Mouse (Mus musculus) heart, embryonic 16.5 days (tissue): Measurements from ENCODE around the gene Dnm3. TPM values are rescaled to one million over a fixed set of nuclear protein-coding genes. Genes with fewer than 3 reads are reported as not detected.
A peak's percentile ranks its signal among the peaks of the same experiment; 100 is the strongest.

Experiments
- ATAC-seq: fragments of 200-750 bp; cut with Nextera tagmentation; replicated peaks from 2 replicates; pipeline ENCODE4 v1.8.0; 2017; ENCODE audit warnings: moderate number of reproducible peaks; ENCODE audit not compliant: insufficient read depth, low FRiP score; ENCODE audit errors: extremely low read depth
- H3K27ac ChIP-seq: fragments of 300-500 bp; sonication (generic); 2 replicates; pipeline ENCODE4 v1.5.1; 2014; ENCODE audit warnings: mild to moderate bottlenecking, low read length, control low read depth, moderate library complexity
- H3K27me3 ChIP-seq: fragments of 300-500 bp; sonication (generic); 2 replicates; pipeline ENCODE4 v1.6.1; 2014; ENCODE audit warnings: low read length, mixed read lengths; ENCODE audit not compliant: control insufficient read depth, insufficient read depth
- H3K36me3 ChIP-seq: fragments of 300-500 bp; sonication (generic); 2 replicates; pipeline ENCODE4 v1.6.1; 2014; ENCODE audit not compliant: control insufficient read depth, insufficient read depth
- H3K4me1 ChIP-seq: fragments of 300-500 bp; sonication (generic); 2 replicates; pipeline ENCODE4 v1.6.1; 2014; ENCODE audit warnings: low read length, mixed read lengths; ENCODE audit not compliant: control insufficient read depth, insufficient read depth
- H3K4me2 ChIP-seq: fragments of 300-500 bp; sonication (generic); 2 replicates; pipeline ENCODE4 v1.6.1; 2014; ENCODE audit warnings: low read depth, mild to moderate bottlenecking, control low read depth, low read length
- H3K4me3 ChIP-seq: fragments of 300-500 bp; sonication (generic); 2 replicates; pipeline ENCODE4 v1.5.1; 2014; ENCODE audit warnings: mild to moderate bottlenecking, control low read depth, low read length
- H3K9ac ChIP-seq: fragments of 300-500 bp; sonication (generic); 2 replicates; pipeline ENCODE4 v1.6.1; 2014; ENCODE audit warnings: low read length, control low read depth
- H3K9me3 ChIP-seq: fragments of 300-500 bp; sonication (generic); replicated peaks from 2 replicates; pipeline ENCODE4 v1.6.1; 2016; ENCODE audit warnings: low read length; ENCODE audit not compliant: control insufficient read depth
- WGBS: fragments of 180-500 bp; shearing (Covaris S2); extraction: QIAGEN DNeasy Blood & Tissue Kit; methylation state at CpG from one replicate; pipeline ENCODE4 v1.1.7; 2014; 5-methylcytosine and 5-hydroxymethylcytosine counted together
- polyA plus RNA-seq: library from polyadenylated mRNA; unstranded; fragments of >200 nt; fragmentation: Nextera tagmentation; extraction: Ambion mirVana; gene quantifications from 2 replicates; pipeline ENCODE4 v1.2.1, GENCODE M21; 2015

Gene Dnm3
- polyA plus RNA-seq, 1 experiment from 2014 or later = 2.0 TPM

- WGBS = 50% methylated on average over 15 of the region's 15 CpGs
- peak; percentile 86 for ATAC-seq
- peak overlapping the region; percentile 69 for H3K9ac ChIP-seq
- peak overlapping the region; percentile 88 for H3K27ac ChIP-seq
- no peaks in the 10 kb centered on the region for H3K36me3 ChIP-seq
- H3K4me2 ChIP-seq = peak overlapping the region; percentile 35
- no peaks in the 10 kb centered on the region for H3K27me3 ChIP-seq
- no peaks in the 10 kb centered on the region for H3K9me3 ChIP-seq
- H3K4me3 ChIP-seq = peak overlapping the region; percentile 48
- H3K4me1 ChIP-seq = peaks cover 11% of the 10 kb centered on the region
Measured at GRCm38 (mm10) chr1:162217340-162217974, 260.4 kb downstream of the Dnm3 start.

GRCm38 (mm10) chr1:162216656-162217055 lies 261.2 kb downstream of the Dnm3 start:
- ATAC-seq = peak; percentile 57
- H3K36me3 ChIP-seq = no peaks in the 10 kb centered on the region
- peaks cover 11% of the 10 kb centered on the region for H3K4me1 ChIP-seq
- H3K9ac ChIP-seq = no peak overlapping the region
- H3K4me2 ChIP-seq = peak overlapping the region; percentile 14
- H3K9me3 ChIP-seq = no peaks in the 10 kb centered on the region
- H3K27me3 ChIP-seq = no peaks in the 10 kb centered on the region
- peak overlapping the region; percentile 70 for H3K27ac ChIP-seq
- 37% methylated on average over 4 of the region's 4 CpGs for WGBS
- no peak overlapping the region for H3K4me3 ChIP-seq

DNA sequence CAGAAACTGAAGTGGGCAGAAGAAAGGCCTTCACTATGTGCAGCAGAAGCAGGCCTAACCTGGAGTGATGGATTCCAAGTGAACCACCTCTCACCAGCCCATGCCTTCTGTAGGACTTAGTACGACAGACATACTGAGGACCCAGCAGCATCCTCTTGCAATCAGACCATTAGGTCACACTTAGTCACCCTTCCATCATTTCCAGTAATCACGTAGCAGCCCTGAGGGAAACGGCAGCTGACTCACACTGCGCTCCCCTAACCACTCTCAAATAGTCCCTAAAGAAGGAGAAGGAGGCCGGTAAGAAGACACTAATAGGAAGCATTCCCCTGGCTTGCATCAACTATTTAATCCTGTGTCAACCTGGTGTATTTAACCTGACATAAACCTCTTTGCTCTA lies 262.1 kb downstream of the Dnm3 start:
- peak overlapping the region; percentile 53 for H3K27ac ChIP-seq
- no peak overlapping the region for H3K9ac ChIP-seq
- no peak overlapping the region for H3K4me2 ChIP-seq
- H3K4me1 ChIP-seq = peaks cover 11% of the 10 kb centered on the region
- no peaks in the 10 kb centered on the region for H3K36me3 ChIP-seq
- H3K27me3 ChIP-seq = no peaks in the 10 kb centered on the region
- H3K9me3 ChIP-seq = no peaks in the 10 kb centered on the region
- 59% methylated on average over 5 of the region's 5 CpGs for WGBS
- H3K4me3 ChIP-seq = no peak overlapping the region
- no peak for ATAC-seq

GRCm38 (mm10) chr1:162213066-162213465 lies 264.8 kb downstream of the Dnm3 start:
- WGBS = 86% methylated on average over 8 of the region's 8 CpGs
- H3K9me3 ChIP-seq = no peaks in the 10 kb centered on the region
- no peak overlapping the region for H3K4me3 ChIP-seq
- no peak overlapping the region for H3K9ac ChIP-seq
- H3K36me3 ChIP-seq = no peaks in the 10 kb centered on the region
- H3K27ac ChIP-seq = no peak overlapping the region
- no peak for ATAC-seq
- H3K27me3 ChIP-seq = no peaks in the 10 kb centered on the region
- no peak overlapping the region for H3K4me2 ChIP-seq
- H3K4me1 ChIP-seq = peaks cover 20% of the 10 kb centered on the region

DNA sequence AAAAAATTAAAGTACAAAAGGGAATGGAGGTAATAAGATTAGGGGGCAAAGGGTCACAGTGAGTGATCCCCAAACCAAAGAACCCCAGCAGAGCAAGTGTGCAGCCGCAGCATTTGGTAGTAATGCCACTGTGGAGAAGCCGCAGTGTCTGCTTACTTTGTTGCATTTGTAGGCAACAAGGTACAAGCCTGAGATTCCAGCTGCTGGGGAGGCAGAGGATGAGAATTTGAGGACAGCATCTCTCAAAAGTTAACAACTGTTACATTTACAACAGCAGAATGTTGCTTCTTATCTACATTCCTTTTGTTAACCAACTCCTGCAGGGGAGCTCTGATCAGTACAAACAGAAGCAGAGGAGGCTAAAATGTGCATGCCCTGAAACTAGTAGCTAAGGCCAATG lies 267.3 kb downstream of the Dnm3 start:
- Histone ChIP-seq H3K27me3 (no peaks in the 10 kb centered on the region), H3K4me2 (no peak overlapping the region), H3K9ac (no peak overlapping the region), H3K36me3 (no peaks in the 10 kb centered on the region), H3K9me3 (no peaks in the 10 kb centered on the region), H3K4me1 (peaks cover 17% of the 10 kb centered on the region), H3K4me3 (no peak overlapping the region), H3K27ac (no peak overlapping the region)
- ATAC-seq = no peak
- 57% methylated on average over 2 of the region's 2 CpGs for whole genome bisulfite sequencing

DNA sequence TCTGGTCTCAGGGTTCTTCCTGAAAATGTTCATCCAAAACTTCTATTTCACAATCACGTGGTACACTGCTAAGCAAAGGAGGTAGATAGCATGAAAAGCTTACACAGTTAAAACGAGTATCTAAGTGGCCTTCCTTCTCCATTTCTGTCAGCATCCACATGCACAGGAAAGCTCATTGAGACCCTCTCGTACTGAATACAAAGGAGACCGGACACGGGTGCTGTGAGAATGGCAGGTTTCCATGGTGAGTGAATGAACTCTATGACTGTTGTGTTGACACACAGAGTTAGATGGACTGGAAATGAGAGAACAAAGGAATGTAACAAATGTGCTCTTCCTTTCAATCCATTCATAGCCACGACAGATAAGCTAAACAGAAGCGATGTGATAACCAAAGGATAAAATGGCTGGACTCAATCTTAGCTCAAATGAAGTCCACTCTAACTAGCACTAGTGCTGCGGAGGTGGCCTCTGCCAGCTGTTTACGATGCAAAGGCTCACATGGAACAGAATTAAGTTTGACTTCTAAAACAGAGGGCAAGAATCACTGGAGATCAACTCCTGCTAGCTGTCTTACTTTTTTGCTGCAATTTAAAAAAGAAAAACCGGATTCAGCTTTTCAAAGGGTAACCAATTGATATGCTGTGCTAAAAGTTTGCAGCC lies 268.2 kb downstream of the Dnm3 start:
- Histone ChIP-seq H3K4me1 (peaks cover 17% of the 10 kb centered on the region), H3K36me3 (no peaks in the 10 kb centered on the region), H3K4me2 (no peak overlapping the region), H3K9ac (0 out of 2 replicates have a peak overlapping the region, but pooled peaks have one; percentile 15), H3K9me3 (no peaks in the 10 kb centered on the region), H3K4me3 (no peak overlapping the region), H3K27me3 (no peaks in the 10 kb centered on the region), H3K27ac (peak overlapping the region; percentile 43; the same call in 1 of the 2 replicates)
- 49% methylated on average over 10 of the region's 10 CpGs for WGBS
- ATAC-seq = no peak

DNA sequence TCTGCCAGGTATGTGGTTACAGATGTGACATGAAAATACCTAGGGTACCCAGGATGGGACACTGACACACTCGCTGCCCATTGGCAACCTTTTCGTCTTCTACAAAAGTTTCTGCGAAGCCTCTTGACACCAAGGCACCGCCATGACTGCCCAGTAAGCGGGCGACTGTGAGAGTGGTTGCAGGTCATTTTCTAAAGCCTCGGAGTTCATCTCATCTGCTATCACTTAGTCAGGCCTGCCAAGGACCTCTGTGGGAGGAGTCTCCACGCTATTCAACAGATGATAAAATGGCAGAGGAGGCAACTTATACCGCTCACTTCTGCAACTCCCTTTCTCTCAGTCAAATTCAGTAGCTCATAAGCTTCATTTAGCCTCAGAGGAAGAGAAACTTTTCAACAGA lies 268.8 kb downstream of the Dnm3 start:
- Histone ChIP-seq H3K4me2 (no peak overlapping the region), H3K9ac (no peak overlapping the region)
- 74% methylated on average over 9 of the region's 9 CpGs for WGBS

DNA sequence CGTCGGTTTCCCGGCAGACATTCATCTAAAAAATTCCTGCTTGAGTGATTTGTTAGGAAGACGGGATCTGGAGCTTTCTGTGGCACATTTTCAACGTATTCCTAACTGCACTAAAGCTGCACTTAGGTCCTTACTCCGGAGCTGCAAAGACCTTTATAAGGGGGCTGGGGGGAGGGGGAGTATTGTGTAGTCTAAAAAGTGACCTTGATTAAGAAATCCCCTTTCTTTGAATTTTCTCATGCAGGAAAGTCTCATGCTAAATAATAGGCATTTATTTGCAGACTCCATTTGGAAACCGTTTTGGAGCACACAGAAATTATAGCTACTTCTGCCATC lies 270.2 kb downstream of the Dnm3 start:
- H3K9ac ChIP-seq = no peak overlapping the region
- no peaks in the 10 kb centered on the region for H3K9me3 ChIP-seq
- peak overlapping the region; percentile 6 for H3K4me2 ChIP-seq
- H3K27ac ChIP-seq = peak overlapping the region; percentile 60
- no peaks in the 10 kb centered on the region for H3K27me3 ChIP-seq
- 43% methylated on average over 7 of the region's 7 CpGs for WGBS
- ATAC-seq = no peak
- no peaks in the 10 kb centered on the region for H3K36me3 ChIP-seq
- no peak overlapping the region for H3K4me3 ChIP-seq
- H3K4me1 ChIP-seq = peaks cover 17% of the 10 kb centered on the region

More for the DNA sequence above, 268.8 kb downstream of the Dnm3 start:
- peaks cover 17% of the 10 kb centered on the region for H3K4me1 ChIP-seq
- peak overlapping the region; percentile 43; the same call in 1 of the 2 replicates for H3K27ac ChIP-seq
- no peak for ATAC-seq
- H3K27me3 ChIP-seq = no peaks in the 10 kb centered on the region
- no peak overlapping the region for H3K4me3 ChIP-seq
- no peaks in the 10 kb centered on the region for H3K36me3 ChIP-seq
- H3K9me3 ChIP-seq = no peaks in the 10 kb centered on the region

- H3K9ac ChIP-seq = no peak overlapping the region
- WGBS = 35% methylated on average over 12 of the region's 12 CpGs
- H3K27ac ChIP-seq = peak overlapping the region; percentile 60
- no peaks in the 10 kb centered on the region for H3K27me3 ChIP-seq
- H3K4me2 ChIP-seq = peak overlapping the region; percentile 6
- H3K36me3 ChIP-seq = no peaks in the 10 kb centered on the region
- H3K4me3 ChIP-seq = peak overlapping the region; percentile 1; the same call in 1 of the 2 replicates
- ATAC-seq = no peak; the same call in 1 of the 2 replicates
- H3K9me3 ChIP-seq = no peaks in the 10 kb centered on the region
- peaks cover 17% of the 10 kb centered on the region for H3K4me1 ChIP-seq
Measured at GRCm38 (mm10) chr1:162206998-162207707, 270.7 kb downstream of the Dnm3 start.
